Mouse (Mus musculus) gastrocnemius, adult 2 months (tissue): Measurements from ENCODE around the gene Kcng4. TPM values are rescaled to one million over a fixed set of nuclear protein-coding genes. Genes with fewer than 3 reads are reported as not detected.
A peak's percentile ranks its signal among the peaks of the same experiment; 100 is the strongest.

Experiments
- DNase-seq: peaks from one replicate; pipeline ENCODE4 v3.0.0; 2022
- H3K27ac ChIP-seq: fragments of 200-600 bp; 2 replicates; pipeline ENCODE4 v1.8.1; 2022; ENCODE audit warnings: mild to moderate bottlenecking
- H3K4me3 ChIP-seq: fragments of 200-600 bp; 2 replicates; pipeline ENCODE4 v1.8.1; 2022; ENCODE audit warnings: mild to moderate bottlenecking, moderate library complexity
- CTCF ChIP-seq: fragments of 200-600 bp; IDR thresholded peaks from 2 replicates; pipeline ENCODE4 v1.8.1; 2022; ENCODE audit warnings: antibody characterized with exemption, mild to moderate bottlenecking, moderate library complexity
- intact Hi-C: fragments of 180-260 bp; cut with DNase I; formaldehyde crosslinking; loops from one replicate; pipeline ENCODE4 v1.15.1; 2025
- total RNA-seq, 2 experiments: library from RNA; stranded (reverse); gene quantifications; 2 replicates each; pipeline ENCODE4 v1.2.3; 2021

Gene Kcng4
- total RNA-seq, 2 experiments from 2014 or later, result 14.1 to 14.3 TPM

- no peak for DNase-seq
- Histone ChIP-seq H3K27ac (peak overlapping the region; percentile 75), H3K4me3 (no peak overlapping the region)
- intact Hi-C loops, result no loop called here
- TF ChIP-seq CTCF, result no peak
Measured at GRCm38 (mm10) chr8:119637381-119637780, 1.9 kb upstream of the Kcng4 start.

- intact Hi-C loops, result no loop called here
Measured at GRCm38 (mm10) chr8:119636766-119637165, 1.3 kb upstream of the Kcng4 start.

GRCm38 (mm10) chr8:119635958-119636357 is 478 bp upstream of the Kcng4 start:
- no peak for TF ChIP-seq CTCF
- intact Hi-C loops, result no loop called here
- DNase-seq, result no peak
- H3K4me3 ChIP-seq, result peak overlapping the region; percentile 56
- H3K27ac ChIP-seq, result peak overlapping the region; percentile 75

More at GRCm38 (mm10) chr8:119636766-119637165, 1.3 kb upstream of the Kcng4 start:
- H3K4me3 ChIP-seq, result no peak overlapping the region
- TF ChIP-seq CTCF, result no peak
- DNase-seq, result no peak
- peak overlapping the region; percentile 75 for H3K27ac ChIP-seq

- DNase-seq, result no peak
Measured at GRCm38 (mm10) chr8:119634616-119635336, 704 bp downstream of the Kcng4 start.

DNA sequence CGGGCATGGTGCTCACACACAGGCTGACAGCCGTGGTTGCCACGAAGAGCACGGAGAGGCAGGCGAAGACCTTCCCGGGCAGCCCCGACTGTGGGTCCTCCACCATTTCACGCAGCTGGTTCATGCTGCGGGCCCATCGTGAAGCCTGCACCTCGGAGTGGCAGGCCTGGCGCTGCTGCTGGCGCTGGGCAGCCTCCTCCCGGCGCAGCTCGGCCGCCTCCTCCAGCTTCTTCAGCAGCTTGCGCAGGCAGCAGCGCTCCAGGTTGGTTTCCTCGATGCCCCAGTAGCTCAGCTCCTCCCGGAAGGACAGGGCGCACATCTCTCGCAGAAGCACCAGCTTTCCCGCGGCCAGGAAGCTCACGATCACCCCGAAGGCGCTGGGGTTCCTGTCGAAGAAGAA is 2.6 kb downstream of the Kcng4 start:
- H3K27ac ChIP-seq, result no peak overlapping the region
- no peak overlapping the region for H3K4me3 ChIP-seq
- intact Hi-C loops, result no loop called here
- no peak for TF ChIP-seq CTCF
- DNase-seq, result no peak

More at GRCm38 (mm10) chr8:119634616-119635336, 704 bp downstream of the Kcng4 start:
- Histone ChIP-seq H3K27ac (peak overlapping the region; percentile 75), H3K4me3 (peak overlapping the region; percentile 56)
- intact Hi-C loops, result no loop called here
- no peak for TF ChIP-seq CTCF

DNA sequence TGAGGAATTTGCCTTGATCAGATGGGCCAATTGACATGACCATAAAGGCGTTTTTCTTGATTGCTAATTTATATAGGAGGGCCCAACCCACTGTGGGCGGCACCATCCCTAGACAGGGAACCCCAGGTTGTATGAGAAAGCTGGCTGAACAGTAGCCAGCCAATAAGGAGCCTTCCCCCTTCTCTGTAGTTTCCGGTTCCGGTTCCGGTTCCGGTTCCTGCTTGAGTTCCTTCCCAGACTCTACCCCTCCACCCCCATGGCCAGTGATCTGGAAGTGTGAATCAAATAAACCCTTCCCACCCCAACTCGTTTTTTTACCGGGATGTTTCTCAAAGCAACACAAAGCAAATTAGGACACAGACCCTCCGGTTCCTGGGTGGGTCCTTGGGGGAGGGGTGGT is 3.2 kb downstream of the Kcng4 start:
- no peak for DNase-seq
- no peak overlapping the region for H3K4me3 ChIP-seq
- intact Hi-C loops, result no loop called here
- no peak for TF ChIP-seq CTCF
- H3K27ac ChIP-seq, result no peak overlapping the region

DNA sequence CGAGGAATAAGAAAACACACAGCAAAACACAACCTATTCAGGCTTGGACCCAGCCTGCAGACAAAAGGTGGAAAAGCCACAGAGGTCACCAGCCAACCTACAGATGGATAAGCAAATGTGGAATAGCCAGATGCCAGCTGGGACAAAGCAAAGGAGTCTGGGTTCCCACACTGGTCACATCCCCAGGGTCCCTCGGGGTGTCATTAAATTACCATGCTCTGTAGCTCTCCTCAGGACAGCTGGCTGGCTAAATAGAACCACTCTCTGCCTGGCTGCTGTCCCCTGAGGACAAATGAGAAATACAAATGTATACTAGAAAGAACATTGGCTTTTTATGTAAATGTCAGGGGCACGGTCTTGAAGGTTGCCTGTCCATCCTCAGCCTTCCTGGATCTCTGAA is 4.6 kb downstream of the Kcng4 start:
- Histone ChIP-seq H3K27ac (no peak overlapping the region), H3K4me3 (no peak overlapping the region)
- DNase-seq, result no peak
- intact Hi-C loops, result no loop called here
- TF ChIP-seq CTCF, result no peak

DNA sequence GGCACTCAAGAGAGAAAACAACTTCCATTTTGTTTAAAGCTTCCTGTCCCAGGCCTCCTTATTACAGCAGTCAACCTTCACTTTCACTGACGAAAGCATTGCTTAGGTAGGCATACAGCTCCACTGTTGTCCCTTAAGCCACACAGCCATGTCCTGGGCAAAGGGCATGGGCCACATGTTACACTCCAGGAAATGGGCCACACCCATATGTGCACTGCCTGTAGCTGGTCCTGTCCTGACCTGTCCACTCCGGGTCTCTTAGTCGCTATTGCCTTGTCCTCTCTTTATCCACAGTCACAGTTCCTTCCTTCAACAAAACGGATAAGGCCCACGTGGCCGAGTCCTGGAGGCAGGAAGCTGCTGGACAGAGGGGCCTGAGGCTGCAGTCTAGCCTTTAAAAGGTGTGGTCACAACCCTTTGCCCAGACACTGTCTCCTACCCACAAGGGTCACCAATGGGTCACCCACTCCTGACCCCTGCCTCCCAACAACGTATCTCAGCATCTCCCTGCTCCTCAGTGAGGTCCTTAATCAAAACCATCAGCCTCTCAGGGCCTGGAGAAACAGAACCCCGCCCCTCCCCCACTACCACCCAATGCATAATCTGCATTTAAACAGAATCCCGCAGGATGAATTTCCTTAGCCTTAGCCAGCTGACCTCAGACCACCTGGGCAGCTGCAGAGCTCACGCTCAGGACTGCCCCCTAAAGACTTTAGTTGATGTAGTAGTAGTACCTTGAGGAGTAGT is 7.7 kb downstream of the Kcng4 start:
- intact Hi-C loops, result no loop called here
- DNase-seq, result no peak
- TF ChIP-seq CTCF, result no peak
- Histone ChIP-seq H3K27ac (peak overlapping the region; percentile 17; the same call in 1 of the 2 replicates), H3K4me3 (no peak overlapping the region)

DNA sequence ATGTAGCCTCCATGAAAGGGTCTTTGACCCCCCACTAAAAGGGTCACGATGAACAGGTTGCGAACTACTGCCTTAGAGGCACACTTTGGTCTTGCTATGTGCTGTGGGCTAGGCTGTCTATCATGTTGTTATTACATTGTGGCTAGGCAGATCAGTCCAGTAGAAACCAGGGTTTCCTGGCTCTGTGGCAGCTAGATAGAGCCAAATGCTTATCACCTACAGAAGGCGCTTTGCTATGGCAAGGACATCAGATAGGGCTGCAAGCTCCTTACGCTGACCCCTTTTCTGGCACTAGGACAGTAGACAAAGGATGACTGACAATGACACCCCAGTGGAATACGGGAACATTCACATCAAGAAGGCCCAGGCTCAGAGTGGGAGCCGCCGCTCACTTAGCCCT is 8.3 kb downstream of the Kcng4 start:
- no peak for DNase-seq
- Histone ChIP-seq H3K27ac (peak overlapping the region; percentile 17; the same call in 1 of the 2 replicates), H3K4me3 (no peak overlapping the region)
- intact Hi-C loops, result no loop called here
- TF ChIP-seq CTCF, result no peak

DNA sequence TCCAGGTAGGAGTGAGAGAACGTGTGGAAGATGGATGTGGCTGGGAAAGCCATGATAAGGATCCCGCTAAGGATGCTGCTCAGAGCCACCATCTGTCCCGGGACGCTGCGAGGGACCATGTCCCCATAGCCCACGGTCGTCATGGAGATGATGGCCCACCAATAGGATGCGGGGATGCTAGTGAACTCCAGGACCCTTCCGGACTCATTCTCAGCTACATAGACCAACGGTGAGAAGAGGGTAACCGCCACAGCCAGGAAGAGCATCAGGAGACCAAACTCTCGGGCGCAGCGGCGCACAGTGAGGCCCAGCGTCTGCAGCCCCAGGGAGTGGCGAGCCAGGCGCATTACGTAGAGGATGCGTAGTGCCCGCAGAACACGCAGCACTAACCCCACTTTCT is 9.7 kb downstream of the Kcng4 start:
- peak overlapping the region; percentile 91 for H3K27ac ChIP-seq
- TF ChIP-seq CTCF, result no peak
- peak overlapping the region; percentile 35; the same call in 1 of the 2 replicates for H3K4me3 ChIP-seq
- DNase-seq, result no peak
- intact Hi-C loops, result no loop called here

DNA sequence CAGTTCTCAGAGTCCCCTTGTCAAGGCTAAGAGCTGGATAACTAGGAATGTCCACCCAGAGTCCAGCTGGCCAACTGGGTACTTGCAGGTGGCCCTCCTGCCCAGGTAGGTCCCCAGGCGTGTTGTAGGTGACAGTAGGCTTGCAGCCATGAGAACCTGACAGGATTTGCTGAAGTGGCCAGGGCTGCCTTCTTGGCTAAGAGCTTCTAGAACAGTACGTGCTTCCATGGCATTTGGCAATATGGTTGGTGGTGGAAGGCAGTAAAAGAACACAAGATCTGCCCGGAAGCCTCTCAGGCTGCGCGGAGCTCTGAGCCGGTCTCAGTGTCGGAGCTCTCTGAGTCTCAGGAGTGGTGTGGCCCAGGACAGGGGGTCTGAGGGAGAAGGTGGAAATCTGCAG is 10.6 kb downstream of the Kcng4 start:
- Histone ChIP-seq H3K4me3 (no peak overlapping the region), H3K27ac (peak overlapping the region; percentile 91)
- intact Hi-C loops, result no loop called here
- peak; percentile 72 for DNase-seq
- TF ChIP-seq CTCF, result no peak

- peak; percentile 71 for DNase-seq
- TF ChIP-seq CTCF, result no peak
- intact Hi-C loops, result no loop called here
- Histone ChIP-seq H3K27ac (peak overlapping the region; percentile 91), H3K4me3 (no peak overlapping the region)
Measured at GRCm38 (mm10) chr8:119623744-119624143, 11.7 kb downstream of the Kcng4 start.

- intact Hi-C loops, result no loop called here
- no peak for TF ChIP-seq CTCF
- peak overlapping the region; percentile 91 for H3K27ac ChIP-seq
- DNase-seq, result peak; percentile 66
- no peak overlapping the region for H3K4me3 ChIP-seq
Measured at GRCm38 (mm10) chr8:119623061-119623460, 12.4 kb downstream of the Kcng4 start.

DNA sequence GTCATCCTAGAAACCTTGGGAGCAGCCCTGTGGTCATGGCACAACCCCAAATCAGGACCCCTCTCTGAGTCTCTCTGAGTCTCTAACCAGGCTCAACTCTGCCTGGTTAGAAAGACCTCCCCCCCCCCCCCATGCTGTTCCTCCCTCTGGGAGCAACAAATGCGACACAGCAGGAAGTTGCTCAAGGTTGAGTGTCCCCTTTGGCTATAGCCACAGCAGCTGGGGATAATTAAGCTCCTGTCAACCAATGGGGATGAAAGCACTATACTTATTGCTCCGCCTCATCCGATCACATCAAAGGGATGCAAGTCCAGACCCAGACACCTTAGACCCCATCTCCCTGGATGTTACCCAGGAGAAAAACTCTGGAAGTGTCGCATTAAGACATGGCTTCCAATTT is 12.9 kb downstream of the Kcng4 start:
- Histone ChIP-seq H3K4me3 (no peak overlapping the region), H3K27ac (peak overlapping the region; percentile 91)
- intact Hi-C loops, result no loop called here
- DNase-seq, result no peak
- TF ChIP-seq CTCF, result no peak
